ENCODE assay signal across 16 mouse cellular contexts in the genomic region with DNA sequence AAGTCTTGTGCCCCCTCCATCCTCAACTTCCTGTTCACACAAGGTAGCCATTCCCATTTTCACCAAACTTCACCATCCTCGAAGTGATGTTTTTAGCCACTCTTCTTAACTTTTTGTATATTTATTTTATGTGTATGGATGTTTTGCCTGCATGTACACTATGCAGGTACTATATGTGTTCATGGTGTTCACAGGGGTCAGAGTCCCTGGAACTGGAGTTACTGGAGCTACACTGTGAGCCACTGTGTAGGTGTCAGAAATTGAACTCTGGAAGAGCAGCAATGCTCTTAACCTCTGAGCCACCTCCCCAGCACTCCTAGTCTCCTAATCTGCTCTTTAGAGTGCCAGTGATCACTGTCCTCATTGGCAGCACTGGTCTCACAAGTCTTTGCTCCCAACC. TPM values are rescaled to one million over a fixed set of nuclear protein-coding genes. Genes with fewer than 3 reads are reported as not detected.
"Had no signal": no experiment of that assay in that cellular context is flagged by ENCODE, and none has a peak within 500 bp of the region (broad histone marks: within the 10 kb centered on the region; RNA-seq: fewer than 3 reads in every experiment).

No protein-coding gene starts in this region.

- H3K4me2 ChIP-seq: limb, embryonic 15.5 days; liver, embryonic 13.5 days; midbrain, embryonic 13.5 days; neural tube, embryonic 15.5 days had no signal

- H3K4me3 ChIP-seq: left cerebral cortex, adult 2 months; limb, embryonic 15.5 days; liver, embryonic 13.5 days; midbrain, embryonic 13.5 days; myocyte; neural tube, embryonic 15.5 days had no signal

- H3K4me1 ChIP-seq: limb, embryonic 15.5 days; liver, embryonic 13.5 days; midbrain, embryonic 13.5 days; neural tube, embryonic 15.5 days had no signal

- H3K9ac ChIP-seq: limb, embryonic 15.5 days; liver, embryonic 13.5 days; midbrain, embryonic 13.5 days; neural tube, embryonic 15.5 days had no signal

- ATAC-seq: midbrain, embryonic 13.5 days had no signal

- H3K27ac ChIP-seq: left cerebral cortex, adult 2 months; limb, embryonic 15.5 days; liver, embryonic 13.5 days; midbrain, embryonic 13.5 days; neural tube, embryonic 15.5 days; stomach, postnatal 0 days had no signal

- H3K9me3 ChIP-seq: limb, embryonic 15.5 days; liver, embryonic 13.5 days; midbrain, embryonic 13.5 days; neural tube, embryonic 15.5 days had no signal

- DNase-seq: kidney, postnatal 25 days; liver, embryonic 13.5 days; lung, adult 18-20 months; right cerebral cortex, adult 18-20 months; right cerebral cortex, postnatal 25 days; thymus, postnatal 4 days had no signal

- H3K27me3 ChIP-seq: limb, embryonic 15.5 days; liver, embryonic 13.5 days; midbrain, embryonic 13.5 days; neural tube, embryonic 15.5 days had no signal

- H3K36me3 ChIP-seq: limb, embryonic 15.5 days; liver, embryonic 13.5 days; midbrain, embryonic 13.5 days; neural tube, embryonic 15.5 days had no signal

RNA-seq across cellular contexts. Expression of a gene that starts 48.8 kb away (rescaled TPM):
- total RNA-seq: layer of hippocampus, postnatal 25 days; left cerebral cortex, adult 2 months; left cerebral cortex, postnatal 14 days; megakaryocyte-erythroid progenitor cell, adult 5-6 weeks had no signal
- polyA plus RNA-seq: midbrain, embryonic 13.5 days; myocyte; neural tube, embryonic 11.5 days; neural tube, embryonic 15.5 days had no signal
